Mouse (Mus musculus): ENCODE measurements around the gene Zfp866. TPM values are rescaled to one million over a fixed set of nuclear protein-coding genes. Genes with fewer than 3 reads are reported as not detected.

The Zfp866 gene
- polyA plus RNA-seq, 2 experiments = 29.5 to 30.6 TPM

DNA sequence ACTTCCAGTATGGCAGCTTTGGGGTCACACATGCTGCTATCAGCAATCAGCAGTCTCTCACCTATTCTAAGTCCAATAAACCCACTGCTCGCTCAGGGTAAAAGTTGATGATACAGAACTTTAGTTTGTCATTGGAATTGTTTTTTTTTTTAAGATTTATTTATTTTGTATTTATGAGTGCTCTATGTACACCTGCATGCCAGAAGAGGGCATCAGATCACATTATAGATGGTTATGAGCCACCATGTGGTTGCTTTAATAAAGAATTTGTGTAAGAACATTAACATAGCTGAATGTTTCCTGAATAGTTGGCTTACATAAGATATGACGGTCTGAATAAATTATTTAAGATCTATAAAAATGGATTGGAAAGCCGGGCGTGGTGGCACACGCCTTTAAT is 32.7 kb downstream of the Zfp866 start:
- no peaks in the 10 kb centered on the region for H3K27me3 ChIP-seq (ENCODE audit: control insufficient read depth, insufficient read depth, low read length)
- H3K4me3 ChIP-seq (replicated peaks; ENCODE audit: low read length) = no peak overlapping the region
- TF ChIP-seq POLR2A (IDR thresholded peaks at IDR 0.05; ENCODE audit: borderline replicate concordance, extremely low read depth, insufficient read depth, insufficient read length) = no peak
- H3K4me2 ChIP-seq (replicated peaks; ENCODE audit: low read depth, low read length, severe bottlenecking) = no peak overlapping the region
- no peak overlapping the region for H3K27ac ChIP-seq (replicated peaks; ENCODE audit: low read depth, low read length)
- WGBS = 93% methylated on average over 5 of the region's 5 CpGs
- no peak for ATAC-seq (ENCODE audit: low FRiP score, low read depth)
- no peak overlapping the region for H3K9ac ChIP-seq (ENCODE audit: low read depth, low read length, severe bottlenecking)
- DNase-seq (ENCODE audit: low spot score) = no peak
- H3K9me3 ChIP-seq (ENCODE audit: control insufficient read depth, low read length) = no peaks in the 10 kb centered on the region
- H3K4me1 ChIP-seq (ENCODE audit: control insufficient read depth, insufficient read depth, low read length) = no peaks in the 10 kb centered on the region
- peaks cover 38% of the 10 kb centered on the region for H3K36me3 ChIP-seq (ENCODE audit: control insufficient read depth, insufficient read depth, low read length)

- peaks cover 7% of the 10 kb centered on the region for H3K4me1 ChIP-seq (ENCODE audit: control insufficient read depth, insufficient read depth, low read length)
- DNase-seq (ENCODE audit: low spot score) (no peak), ATAC-seq (ENCODE audit: low FRiP score, low read depth) (no peak)
- H3K9ac ChIP-seq (ENCODE audit: low read depth, low read length, severe bottlenecking) = no peak overlapping the region
- no peak overlapping the region for H3K4me2 ChIP-seq (replicated peaks; ENCODE audit: low read depth, low read length, severe bottlenecking)
- H3K27ac ChIP-seq (replicated peaks; ENCODE audit: low read depth, low read length) = no peak overlapping the region
- TF ChIP-seq POLR2A (IDR thresholded peaks at IDR 0.05; ENCODE audit: borderline replicate concordance, extremely low read depth, insufficient read depth, insufficient read length) = no peak
- WGBS = 94% methylated on average over 2 of the region's 2 CpGs
- no peaks in the 10 kb centered on the region for H3K27me3 ChIP-seq (ENCODE audit: control insufficient read depth, insufficient read depth, low read length)
- H3K4me3 ChIP-seq (replicated peaks; ENCODE audit: low read length) = no peak overlapping the region
- H3K36me3 ChIP-seq (ENCODE audit: control insufficient read depth, insufficient read depth, low read length) = peaks cover 15% of the 10 kb centered on the region
- no peaks in the 10 kb centered on the region for H3K9me3 ChIP-seq (ENCODE audit: control insufficient read depth, low read length)
These were observed 38.5 kb downstream of the Zfp866 start for GRCm38 (mm10) chr8:69752437-69752836.

DNA sequence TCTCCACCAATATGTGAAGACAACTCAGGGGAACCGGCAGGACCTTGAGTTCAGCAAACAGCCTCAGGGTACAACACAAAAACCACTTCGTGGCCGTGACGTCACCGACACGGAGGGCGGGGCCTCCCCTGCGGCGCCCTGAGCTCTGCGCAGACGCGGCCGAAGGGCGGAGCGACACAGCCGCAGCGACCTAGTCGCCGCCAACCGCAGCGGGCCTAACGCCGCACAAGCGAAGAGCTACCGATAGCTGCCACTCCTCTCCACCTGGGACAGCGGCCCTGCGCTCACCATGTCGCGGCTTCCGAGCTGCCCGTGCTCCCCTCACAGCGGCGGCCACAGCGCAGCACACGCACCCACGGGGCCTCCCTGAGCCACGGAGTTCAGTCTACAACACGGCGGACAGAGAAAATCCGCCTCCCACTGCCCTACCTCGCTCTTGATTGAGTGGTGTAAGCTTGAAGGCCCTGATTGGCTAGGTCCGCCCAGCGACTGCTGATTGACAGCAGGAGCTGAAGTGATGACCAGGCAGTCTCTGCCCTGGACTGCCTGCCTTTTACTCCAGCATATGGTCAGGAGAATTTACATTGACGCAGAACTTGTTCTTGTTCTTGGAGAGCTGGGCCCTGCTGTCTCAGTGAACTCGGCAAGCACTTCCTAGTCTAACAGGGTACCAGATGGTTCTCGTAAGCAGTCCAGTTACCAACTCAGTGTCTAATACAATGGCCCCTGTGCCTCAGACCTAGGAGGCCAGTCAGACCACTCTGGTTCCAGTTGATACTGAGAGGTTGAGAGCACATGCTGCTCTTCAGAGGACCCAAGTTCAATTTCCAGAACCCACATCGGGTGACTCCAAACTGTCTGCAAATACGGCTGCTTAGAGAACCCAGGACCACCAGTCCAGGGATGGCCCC is 41.2 kb downstream of the Zfp866 start, which contains the start of gene Zfp963:
Gene Zfp963 (minus strand): TSS at position 427 of the 911 bp plus-strand sequence.
- 4% methylated on average over 45 of the region's 48 CpGs for WGBS
- Histone ChIP-seq H3K9ac (ENCODE audit: low read depth, low read length, severe bottlenecking) (peak within 1 kb of the TSS; percentile 91), H3K27me3 (ENCODE audit: control insufficient read depth, insufficient read depth, low read length) (no peaks in the 10 kb centered on the region), H3K36me3 (ENCODE audit: control insufficient read depth, insufficient read depth, low read length) (peaks cover 4% of the 10 kb centered on the region), H3K27ac (replicated peaks; ENCODE audit: low read depth, low read length) (peak within 1 kb of the TSS; percentile 99), H3K4me1 (ENCODE audit: control insufficient read depth, insufficient read depth, low read length) (peaks cover 7% of the 10 kb centered on the region), H3K9me3 (ENCODE audit: control insufficient read depth, low read length) (no peaks in the 10 kb centered on the region), H3K4me2 (replicated peaks; ENCODE audit: low read depth, low read length, severe bottlenecking) (peak within 1 kb of the TSS; percentile 46), H3K4me3 (replicated peaks; ENCODE audit: low read length) (peak within 1 kb of the TSS; percentile 74)
- TF ChIP-seq POLR2A (IDR thresholded peaks at IDR 0.05; ENCODE audit: borderline replicate concordance, extremely low read depth, insufficient read depth, insufficient read length) = peak; percentile 98
- DNase-seq (ENCODE audit: low spot score) (peak; percentile 95), ATAC-seq (ENCODE audit: low FRiP score, low read depth) (peak; percentile 98)

- no peak overlapping the region for H3K4me2 ChIP-seq (replicated peaks; ENCODE audit: low read depth, low read length, severe bottlenecking)
- no peak overlapping the region for H3K27ac ChIP-seq (replicated peaks; ENCODE audit: low read depth, low read length)
- H3K4me3 ChIP-seq (replicated peaks; ENCODE audit: low read length) = no peak overlapping the region
- WGBS = 77% methylated on average over 2 of the region's 2 CpGs
- H3K4me1 ChIP-seq (ENCODE audit: control insufficient read depth, insufficient read depth, low read length) = no peaks in the 10 kb centered on the region
- H3K9me3 ChIP-seq (ENCODE audit: control insufficient read depth, low read length) = no peaks in the 10 kb centered on the region
- peaks cover 15% of the 10 kb centered on the region for H3K36me3 ChIP-seq (ENCODE audit: control insufficient read depth, insufficient read depth, low read length)
- ATAC-seq (ENCODE audit: low FRiP score, low read depth) (no peak), DNase-seq (ENCODE audit: low spot score) (no peak)
- H3K9ac ChIP-seq (ENCODE audit: low read depth, low read length, severe bottlenecking) = no peak overlapping the region
- no peak for TF ChIP-seq POLR2A (IDR thresholded peaks at IDR 0.05; ENCODE audit: borderline replicate concordance, extremely low read depth, insufficient read depth, insufficient read length)
- no peaks in the 10 kb centered on the region for H3K27me3 ChIP-seq (ENCODE audit: control insufficient read depth, insufficient read depth, low read length)
These were observed 49.7 kb downstream of the Zfp866 start for GRCm38 (mm10) chr8:69741231-69741630.

GRCm38 (mm10) chr8:69740763-69741162 is 50.2 kb downstream of the Zfp866 start:
- Histone ChIP-seq H3K4me2 (replicated peaks; ENCODE audit: low read depth, low read length, severe bottlenecking) (no peak overlapping the region), H3K27me3 (ENCODE audit: control insufficient read depth, insufficient read depth, low read length) (no peaks in the 10 kb centered on the region), H3K4me1 (ENCODE audit: control insufficient read depth, insufficient read depth, low read length) (no peaks in the 10 kb centered on the region), H3K4me3 (replicated peaks; ENCODE audit: low read length) (no peak overlapping the region), H3K9me3 (ENCODE audit: control insufficient read depth, low read length) (no peaks in the 10 kb centered on the region), H3K9ac (ENCODE audit: low read depth, low read length, severe bottlenecking) (no peak overlapping the region), H3K36me3 (ENCODE audit: control insufficient read depth, insufficient read depth, low read length) (peaks cover 15% of the 10 kb centered on the region), H3K27ac (replicated peaks; ENCODE audit: low read depth, low read length) (no peak overlapping the region)
- 86% methylated on average over 6 of the region's 6 CpGs for WGBS
- ATAC-seq (ENCODE audit: low FRiP score, low read depth) (no peak), DNase-seq (ENCODE audit: low spot score) (no peak)
- no peak for TF ChIP-seq POLR2A (IDR thresholded peaks at IDR 0.05; ENCODE audit: borderline replicate concordance, extremely low read depth, insufficient read depth, insufficient read length)
